Mouse (Mus musculus) neural tube, embryonic 11.5 days (tissue): ENCODE data around the gene Cdk14. TPM values are rescaled to one million over a fixed set of nuclear protein-coding genes. Genes with fewer than 3 reads are reported as not detected.
A peak's percentile ranks its signal among the peaks of the same experiment; 100 is the strongest.

Experiments used
- ATAC-seq: fragments of 200-750 bp; cut with Nextera tagmentation; 2 replicates; pipeline ENCODE4 v1.8.0; 2017; ENCODE audit warnings: moderate number of reproducible peaks, mild to moderate bottlenecking, moderate TSS enrichment, moderate library complexity; ENCODE audit not compliant: insufficient read depth, low FRiP score, low TSS enrichment
- DNase-seq: peaks from one replicate; pipeline ENCODE4 v3.0.0-alpha.2; 2015; ENCODE audit warnings: low spot score
- H3K27ac ChIP-seq: fragments of 300-500 bp; sonication (generic); 2 replicates; pipeline ENCODE4 v1.5.1; 2014; ENCODE audit warnings: low read depth, mild to moderate bottlenecking, low read length
- H3K27me3 ChIP-seq: fragments of 300-500 bp; sonication (generic); 2 replicates; pipeline ENCODE4 v1.6.1; 2014; ENCODE audit warnings: mild to moderate bottlenecking, low read length, mixed read lengths; ENCODE audit not compliant: control insufficient read depth, insufficient read depth
- H3K36me3 ChIP-seq: fragments of 300-500 bp; sonication (generic); 2 replicates; pipeline ENCODE4 v1.6.1; 2014; ENCODE audit warnings: mild to moderate bottlenecking, low read length, moderate library complexity, mixed read lengths; ENCODE audit not compliant: control insufficient read depth, insufficient read depth
- H3K4me1 ChIP-seq: fragments of 300-500 bp; sonication (generic); 2 replicates; pipeline ENCODE4 v1.6.1; 2014; ENCODE audit warnings: low read length, mixed read lengths; ENCODE audit not compliant: control insufficient read depth, insufficient read depth
- H3K4me2 ChIP-seq: fragments of 300-500 bp; sonication (generic); 2 replicates; pipeline ENCODE4 v1.6.1; 2014; ENCODE audit warnings: low read depth, mild to moderate bottlenecking, moderate library complexity
- H3K4me3 ChIP-seq: fragments of 300-500 bp; sonication (generic); 2 replicates; pipeline ENCODE4 v1.5.1; 2014; ENCODE audit warnings: low read depth, low read length
- H3K9ac ChIP-seq: fragments of 300-500 bp; sonication (generic); 2 replicates; pipeline ENCODE4 v1.6.1; 2014; ENCODE audit warnings: mild to moderate bottlenecking, low read length
- H3K9me3 ChIP-seq: fragments of 300-500 bp; sonication (generic); 2 replicates; pipeline ENCODE4 v1.6.1; 2016; ENCODE audit warnings: low read length; ENCODE audit not compliant: control insufficient read depth
- WGBS: fragments of 180-500 bp; shearing (Covaris S2); extraction: QIAGEN DNeasy Blood & Tissue Kit; methylation state at CpG from one replicate; pipeline ENCODE4 v1.1.7; 2014; 5-methylcytosine and 5-hydroxymethylcytosine counted together
- polyA plus RNA-seq: library from polyadenylated mRNA; unstranded; fragments of >200 nt; fragmentation: Nextera tagmentation; extraction: Ambion mirVana; gene quantifications from 2 replicates; pipeline ENCODE4 v1.2.1, GENCODE M21; 2014

Gene Cdk14
- polyA plus RNA-seq, 1 experiment from 2014 or later: 29.5 TPM

DNA sequence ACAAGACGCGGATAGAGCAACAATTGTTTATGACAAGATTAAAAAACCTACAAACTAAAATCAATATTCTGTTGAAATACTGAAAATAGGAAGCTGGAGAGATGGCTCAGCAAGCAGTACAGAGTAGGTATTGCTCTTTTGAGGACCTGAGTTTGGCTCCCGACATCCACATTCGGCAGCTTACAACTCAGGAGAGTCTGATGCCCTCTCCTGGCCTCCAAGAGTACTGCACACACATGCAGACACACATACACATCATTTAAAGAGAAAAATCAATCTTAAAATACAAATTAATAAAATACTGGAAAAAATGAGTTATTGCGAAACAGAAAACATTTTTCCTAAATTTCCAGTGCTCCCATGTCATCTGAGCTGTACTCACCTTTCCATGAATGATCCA is 60.7 kb downstream of the Cdk14 start:
- no peak overlapping the region for H3K4me2 ChIP-seq
- WGBS: 95% methylated on average over 5 of the region's 5 CpGs

DNA sequence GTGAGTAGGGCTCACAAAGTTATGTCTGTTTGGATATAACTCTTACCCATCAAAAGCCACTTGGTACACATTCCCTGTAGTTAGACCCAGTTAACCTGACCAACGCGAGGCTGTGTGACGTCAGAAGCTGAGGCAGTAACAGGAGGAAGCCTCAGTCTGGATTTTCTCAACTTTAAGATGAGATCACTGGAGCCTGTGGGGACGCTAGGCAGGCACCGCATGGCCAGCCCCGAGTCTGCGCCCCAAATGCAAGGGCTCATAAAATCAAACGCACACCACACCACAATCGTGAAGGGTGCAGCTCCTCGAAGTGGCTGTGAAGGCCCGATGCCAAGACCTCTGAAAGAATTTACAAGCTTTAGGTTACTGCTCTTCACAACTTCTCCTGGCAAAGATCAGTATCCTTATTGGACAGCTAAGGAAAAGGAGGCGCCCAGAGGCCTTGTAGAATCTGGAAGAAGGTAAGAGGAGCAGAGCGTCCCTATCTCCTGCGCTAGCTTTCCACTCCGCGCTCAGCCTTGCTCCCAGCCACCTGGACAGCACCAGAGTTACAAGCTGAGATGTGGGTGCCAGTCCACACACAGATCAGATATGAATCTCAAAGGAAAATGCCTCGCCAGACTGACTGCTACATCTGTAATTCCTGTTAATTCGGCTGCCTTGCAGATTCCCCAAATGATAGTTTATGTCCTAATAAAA is 61.9 kb downstream of the Cdk14 start:
- H3K4me2 ChIP-seq: no peak overlapping the region
- no peak overlapping the region for H3K9ac ChIP-seq
- no peak for ATAC-seq
- H3K27me3 ChIP-seq: no peaks in the 10 kb centered on the region
- no peaks in the 10 kb centered on the region for H3K4me1 ChIP-seq
- no peak for DNase-seq
- no peak overlapping the region for H3K4me3 ChIP-seq
- peaks cover 3% of the 10 kb centered on the region; the same call in 1 of the 2 replicates for H3K9me3 ChIP-seq
- no peak overlapping the region for H3K27ac ChIP-seq
- WGBS: 88% methylated on average over 18 of the region's 18 CpGs
- H3K36me3 ChIP-seq: no peaks in the 10 kb centered on the region

More for the DNA sequence above, 60.7 kb downstream of the Cdk14 start:
- H3K27ac ChIP-seq: no peak overlapping the region
- DNase-seq (no peak), ATAC-seq (no peak)
- no peak overlapping the region for H3K4me3 ChIP-seq
- no peaks in the 10 kb centered on the region; the same call in 1 of the 2 replicates for H3K36me3 ChIP-seq
- no peaks in the 10 kb centered on the region for H3K4me1 ChIP-seq
- H3K9me3 ChIP-seq: peaks cover 3% of the 10 kb centered on the region; the same call in 1 of the 2 replicates
- H3K27me3 ChIP-seq: no peaks in the 10 kb centered on the region
- H3K9ac ChIP-seq: no peak overlapping the region

DNA sequence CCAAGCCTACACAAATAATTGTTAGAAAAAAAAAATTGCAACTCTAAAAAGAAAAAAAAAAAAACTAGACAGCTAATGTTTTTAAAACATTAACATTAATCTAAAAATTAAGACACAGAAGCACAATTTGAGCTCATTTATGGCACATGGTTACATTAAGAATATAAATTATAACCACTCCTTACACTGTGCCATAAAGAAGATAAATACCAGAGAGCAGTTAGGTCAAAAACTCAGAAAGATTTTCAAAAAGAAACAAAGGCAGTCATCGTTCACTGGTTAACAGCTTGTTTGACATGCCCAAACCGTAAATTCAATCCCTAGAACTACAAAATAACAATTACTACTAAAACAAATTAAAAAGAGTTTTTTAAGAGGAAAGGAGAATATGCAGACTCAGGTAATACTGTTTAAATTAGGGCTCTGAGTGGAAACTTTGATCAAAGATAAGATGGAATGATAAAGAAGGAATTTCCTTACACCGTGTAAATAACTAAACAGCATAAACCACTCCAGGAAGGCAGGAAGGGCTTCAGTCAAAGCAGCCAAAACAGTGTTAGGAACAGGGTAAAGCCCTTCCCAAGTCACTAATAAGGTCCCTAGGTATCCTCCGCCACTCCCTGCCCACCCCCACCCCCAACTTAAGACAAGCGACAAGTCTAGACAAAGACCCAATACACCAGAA is 65.3 kb downstream of the Cdk14 start:
- no peak overlapping the region for H3K4me3 ChIP-seq
- no peaks in the 10 kb centered on the region for H3K36me3 ChIP-seq
- no peaks in the 10 kb centered on the region for H3K9me3 ChIP-seq
- H3K27ac ChIP-seq: no peak overlapping the region
- DNase-seq: no peak
- H3K9ac ChIP-seq: no peak overlapping the region
- no peaks in the 10 kb centered on the region for H3K27me3 ChIP-seq
- no peak for ATAC-seq
- H3K4me1 ChIP-seq: no peaks in the 10 kb centered on the region
- WGBS: 40% methylated on average over 5 of the region's 5 CpGs
- H3K4me2 ChIP-seq: no peak overlapping the region

DNA sequence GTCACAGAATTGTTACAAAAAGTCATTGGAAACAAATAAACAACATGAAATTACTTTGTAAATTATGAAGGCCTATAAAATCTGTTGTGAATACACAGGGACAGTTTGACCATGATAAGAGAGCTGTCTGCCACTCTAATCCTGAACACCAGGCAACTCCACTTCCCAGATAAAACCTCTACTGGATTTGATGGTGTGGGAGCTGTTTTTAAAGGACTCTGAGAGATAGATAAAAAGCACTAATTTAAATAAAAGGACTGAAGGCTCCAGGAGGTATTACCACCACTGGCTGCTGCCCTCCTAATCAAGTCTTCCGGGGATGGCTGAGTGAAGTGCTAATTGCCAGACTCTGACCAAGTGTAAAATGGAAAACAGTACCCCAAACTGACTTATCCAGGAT is 66.2 kb downstream of the Cdk14 start:
- DNase-seq: no peak
- ATAC-seq: no peak
- Histone ChIP-seq H3K27me3 (no peaks in the 10 kb centered on the region), H3K9ac (no peak overlapping the region), H3K4me3 (no peak overlapping the region), H3K4me1 (no peaks in the 10 kb centered on the region), H3K27ac (no peak overlapping the region), H3K9me3 (no peaks in the 10 kb centered on the region), H3K36me3 (no peaks in the 10 kb centered on the region), H3K4me2 (no peak overlapping the region)
- 25% methylated on average over 1 of the region's 1 CpGs for WGBS

DNA sequence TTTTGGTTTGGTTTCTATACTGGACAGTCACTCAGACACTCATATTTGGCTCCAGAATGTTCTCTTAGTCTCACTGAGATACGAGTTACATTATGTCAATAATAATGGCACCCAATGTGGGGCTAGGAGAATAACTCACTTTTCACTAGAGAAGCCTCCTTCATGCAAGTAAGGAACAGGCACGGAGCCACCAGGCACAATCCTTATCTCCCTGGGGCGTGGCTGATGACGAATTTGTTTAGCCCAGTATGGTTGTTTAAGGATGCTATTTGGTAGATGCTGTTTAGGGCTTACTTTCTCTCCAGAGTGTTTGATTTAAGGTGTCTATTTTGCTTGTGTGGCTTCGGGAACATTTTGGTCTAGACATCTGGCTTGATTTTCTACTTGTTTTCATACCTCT is 75.5 kb downstream of the Cdk14 start:
- Histone ChIP-seq H3K27ac (no peak overlapping the region), H3K27me3 (no peaks in the 10 kb centered on the region), H3K4me2 (no peak overlapping the region), H3K9me3 (no peaks in the 10 kb centered on the region), H3K36me3 (no peaks in the 10 kb centered on the region), H3K9ac (no peak overlapping the region), H3K4me1 (0 out of 2 replicates have a peak, but pooled peaks cover 5% of the 10 kb centered on the region), H3K4me3 (no peak overlapping the region)
- 87% methylated on average over 5 of the region's 5 CpGs for WGBS
- ATAC-seq (no peak), DNase-seq (no peak)

DNA sequence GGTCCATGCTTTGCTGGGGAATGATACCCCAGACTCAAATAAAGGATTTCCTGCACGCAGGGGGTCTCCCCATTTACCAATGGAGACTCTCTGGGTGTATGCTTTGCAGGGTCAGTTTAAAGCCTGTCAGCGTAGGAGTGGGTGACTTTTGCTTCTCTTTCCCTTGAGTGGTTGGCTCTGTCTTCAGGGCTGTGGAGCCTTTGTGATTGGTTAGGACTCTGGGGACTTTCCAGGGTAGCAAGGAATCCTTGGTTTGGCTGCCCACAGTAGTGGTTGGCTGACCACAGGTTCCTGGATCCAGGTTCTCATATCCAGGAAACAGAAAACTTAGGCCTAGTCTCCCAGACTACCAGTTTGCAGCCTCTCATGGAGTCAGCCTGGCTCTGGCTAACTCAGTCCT is 76.4 kb downstream of the Cdk14 start:
- no peak for DNase-seq
- no peak for ATAC-seq
- WGBS: 91% methylated on average over 2 of the region's 2 CpGs
- H3K9ac ChIP-seq: no peak overlapping the region
- H3K27ac ChIP-seq: no peak overlapping the region
- 0 out of 2 replicates have a peak, but pooled peaks cover 5% of the 10 kb centered on the region for H3K4me1 ChIP-seq
- no peak overlapping the region for H3K4me3 ChIP-seq
- no peaks in the 10 kb centered on the region for H3K9me3 ChIP-seq
- H3K36me3 ChIP-seq: no peaks in the 10 kb centered on the region
- H3K4me2 ChIP-seq: no peak overlapping the region
- no peaks in the 10 kb centered on the region for H3K27me3 ChIP-seq

DNA sequence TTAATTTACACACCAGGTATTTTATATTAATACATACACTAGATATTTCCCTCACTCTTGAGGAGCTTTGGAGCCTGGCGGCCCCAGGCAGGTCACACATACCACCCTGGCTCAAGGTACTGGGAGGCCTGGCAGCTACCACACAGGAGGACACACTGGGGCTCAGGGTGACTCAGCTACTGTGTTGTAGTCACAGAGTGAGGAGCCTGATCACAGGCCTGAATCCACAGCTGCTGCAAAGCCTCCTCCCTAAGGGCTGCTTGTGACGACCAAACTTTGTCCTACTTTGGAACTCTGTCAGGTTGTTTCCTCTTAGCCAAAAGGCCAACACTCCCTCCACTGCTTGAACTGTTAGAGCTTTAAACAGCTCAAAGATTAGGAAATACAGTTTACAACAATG is 76.8 kb downstream of the Cdk14 start:
- no peak overlapping the region for H3K27ac ChIP-seq
- DNase-seq: no peak
- no peaks in the 10 kb centered on the region for H3K27me3 ChIP-seq
- no peak overlapping the region for H3K4me3 ChIP-seq
- no peaks in the 10 kb centered on the region for H3K36me3 ChIP-seq
- peak; percentile 49; the same call in 1 of the 2 replicates for ATAC-seq
- 0 out of 2 replicates have a peak, but pooled peaks cover 5% of the 10 kb centered on the region for H3K4me1 ChIP-seq
- H3K9me3 ChIP-seq: no peaks in the 10 kb centered on the region
- H3K4me2 ChIP-seq: no peak overlapping the region
- 76% methylated on average over 2 of the region's 2 CpGs for WGBS
- H3K9ac ChIP-seq: no peak overlapping the region

DNA sequence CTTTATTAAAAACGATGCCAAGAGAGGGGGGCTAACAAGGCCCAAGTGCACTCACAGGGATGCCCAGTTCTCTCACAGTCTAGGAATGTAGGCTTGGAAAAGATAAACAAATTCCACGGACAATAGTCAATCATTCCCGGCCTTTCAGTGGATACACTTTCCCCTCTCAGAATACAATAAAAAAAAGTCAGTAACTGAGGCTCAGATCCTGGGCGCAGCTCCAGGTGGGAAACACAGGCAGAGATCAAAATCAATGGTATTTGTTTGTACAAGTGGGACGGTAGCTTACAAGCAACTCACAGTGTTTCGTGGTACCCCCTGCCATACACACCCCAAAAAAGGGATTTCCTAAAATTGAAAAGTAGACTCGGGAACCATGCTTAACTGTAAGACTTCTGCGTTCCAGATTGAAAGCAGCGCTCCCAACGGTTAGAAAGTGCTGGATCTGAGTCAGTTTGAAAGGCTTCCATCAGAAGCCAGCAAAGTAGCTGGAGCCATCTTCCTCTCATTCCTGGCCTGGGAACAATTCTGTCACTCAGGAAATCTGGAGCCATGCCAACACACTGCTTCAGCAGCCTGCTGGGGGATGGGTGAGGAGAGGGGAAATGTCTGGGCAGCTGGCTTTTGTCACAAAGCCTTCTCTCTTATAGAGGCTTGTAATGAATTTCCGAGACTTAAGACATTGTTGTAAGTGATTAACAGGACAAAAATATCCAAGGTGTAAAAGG is 77.5 kb downstream of the Cdk14 start:
- Histone ChIP-seq H3K4me2 (no peak overlapping the region), H3K9ac (no peak overlapping the region), H3K9me3 (no peaks in the 10 kb centered on the region)

More for the DNA sequence above, 77.5 kb downstream of the Cdk14 start:
- no peaks in the 10 kb centered on the region for H3K27me3 ChIP-seq
- H3K4me1 ChIP-seq: 0 out of 2 replicates have a peak, but pooled peaks cover 5% of the 10 kb centered on the region
- no peaks in the 10 kb centered on the region for H3K36me3 ChIP-seq
- no peak overlapping the region for H3K4me3 ChIP-seq
- WGBS: 72% methylated on average over 11 of the region's 11 CpGs
- DNase-seq (peak; percentile 68), ATAC-seq (peak; percentile 79; the same call in 1 of the 2 replicates)
- no peak overlapping the region for H3K27ac ChIP-seq
